Mouse (Mus musculus) natural killer cell, adult 2 months (primary cell): Measurements from ENCODE around the gene Irs1.
A peak's percentile ranks its signal among the peaks of the same experiment; 100 is the strongest.

Experiments
- DNase-seq, 2 experiments: peaks; one replicate each; pipeline ENCODE4 v3.0.0; 2022; ENCODE audit warnings: low spot score in 2 of 2

Irs1 gene

GRCm38 (mm10) chr1:82253789-82254445, 37.3 kb downstream of the Irs1 start:
- DNase-seq, result no peak

DNA sequence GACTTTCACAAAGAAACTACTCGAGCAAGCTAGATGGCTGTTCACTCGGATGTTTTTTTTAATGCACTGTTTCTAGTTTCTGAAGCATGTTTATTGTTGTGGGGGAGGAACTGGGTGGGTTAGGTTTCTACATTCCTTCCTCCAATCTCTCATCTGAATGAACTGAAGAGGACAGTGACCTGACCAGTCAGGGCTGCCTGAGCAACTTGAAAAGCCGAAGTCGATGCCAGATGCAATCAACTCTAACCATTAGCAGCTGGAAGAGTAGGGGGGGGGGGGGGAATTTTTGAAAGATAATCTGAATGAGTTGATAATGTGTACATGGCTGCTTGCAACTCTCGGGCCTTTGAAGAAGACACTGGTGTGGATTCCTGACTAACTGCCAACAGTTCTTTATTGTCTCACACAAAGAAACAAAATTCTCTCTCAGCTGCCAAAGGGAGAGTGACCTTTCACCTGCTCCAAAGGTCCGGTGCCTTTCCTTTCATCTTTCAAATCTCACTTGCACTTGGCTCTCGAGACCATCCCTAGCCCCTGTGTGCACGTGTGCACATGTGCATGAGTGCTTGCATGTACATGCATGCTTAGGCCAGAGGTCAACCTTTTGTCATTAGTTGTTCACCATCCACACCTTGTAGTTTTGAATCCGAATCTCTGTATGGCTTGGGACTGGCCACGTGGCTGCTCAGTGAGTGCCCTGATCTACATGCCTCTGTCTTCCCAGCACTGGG, 43.8 kb downstream of the Irs1 start:
- DNase-seq, result no peak

DNA sequence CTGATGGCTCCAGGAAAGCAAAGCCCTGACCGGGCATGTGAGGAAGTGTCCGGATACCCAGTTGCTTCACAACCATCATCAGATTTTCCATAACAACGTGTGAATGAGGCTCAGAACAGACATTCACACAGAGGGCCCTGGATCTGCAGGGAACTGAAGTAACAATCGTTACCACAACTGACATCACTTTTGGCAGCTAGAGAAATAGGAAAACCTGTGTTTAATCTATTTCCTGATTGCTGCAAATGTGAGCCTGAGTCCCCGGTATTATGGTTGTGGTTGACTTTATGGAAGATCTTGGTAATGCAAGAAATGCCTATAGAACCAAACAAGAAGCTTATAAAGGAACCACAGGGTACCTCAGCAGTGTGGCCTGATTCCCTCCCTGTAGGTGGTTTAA, 46.2 kb downstream of the Irs1 start:
- no peak for DNase-seq

DNA sequence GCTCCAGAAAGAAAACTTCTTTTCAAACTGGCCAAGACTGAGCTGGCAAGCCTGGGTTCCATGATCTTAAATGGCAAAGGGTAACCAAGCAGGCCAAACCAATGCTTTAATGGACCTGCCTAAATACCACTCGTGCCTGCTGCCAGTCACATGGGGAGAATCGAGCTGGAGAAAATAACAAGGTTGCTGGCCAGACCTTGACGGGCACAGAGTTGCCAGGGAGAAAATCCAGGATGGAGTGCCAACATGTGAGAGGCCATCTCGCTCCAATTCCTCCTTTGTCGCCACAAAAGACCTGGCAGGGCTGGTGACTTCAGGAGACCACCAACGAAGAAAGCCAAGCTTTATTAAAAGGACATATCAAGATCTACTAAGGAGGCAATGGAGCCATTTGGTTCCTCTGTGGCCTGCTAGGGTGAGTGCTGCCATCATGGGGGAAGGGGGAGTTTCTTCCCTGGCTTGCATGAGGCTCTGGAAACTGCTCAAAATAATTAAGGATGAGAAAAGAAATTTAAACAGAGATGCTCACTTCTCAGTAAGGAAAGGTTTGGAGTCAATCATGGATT, 47.9 kb downstream of the Irs1 start:
- DNase-seq, result no peak

GRCm38 (mm10) chr1:82239409-82240201, 51.6 kb downstream of the Irs1 start:
- DNase-seq, result no peak

- DNase-seq, result no peak
Measured at GRCm38 (mm10) chr1:82238245-82238644, 53.0 kb downstream of the Irs1 start.

GRCm38 (mm10) chr1:82235455-82236104, 55.6 kb downstream of the Irs1 start:
- DNase-seq, result peak in 1 of 2 experiments; percentile 1

GRCm38 (mm10) chr1:82234616-82235015, 56.6 kb downstream of the Irs1 start:
- DNase-seq, result no peak

DNA sequence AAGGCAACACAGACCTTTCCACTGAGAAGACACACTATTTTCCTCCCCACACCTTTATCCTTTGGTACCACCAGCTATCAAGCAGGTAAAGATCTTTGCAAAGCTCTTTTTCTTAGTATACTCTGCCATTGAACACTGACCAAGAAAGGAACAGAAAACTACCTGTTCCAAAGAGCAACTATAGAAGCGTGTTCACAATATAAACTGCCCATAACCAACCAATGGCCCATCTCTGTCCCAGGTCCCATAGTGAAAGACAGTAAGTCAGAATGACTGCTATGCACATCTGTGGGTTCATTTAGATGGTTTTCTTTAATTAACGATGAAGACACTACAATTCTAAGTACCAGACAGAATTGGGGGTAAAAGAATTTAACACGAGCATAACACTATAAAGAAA, 58.4 kb downstream of the Irs1 start, which contains the start of gene Gm9747:
Gm9747 (plus strand) TSS at position 301 of the 400 bp plus-strand sequence.
- no peak for DNase-seq

DNA sequence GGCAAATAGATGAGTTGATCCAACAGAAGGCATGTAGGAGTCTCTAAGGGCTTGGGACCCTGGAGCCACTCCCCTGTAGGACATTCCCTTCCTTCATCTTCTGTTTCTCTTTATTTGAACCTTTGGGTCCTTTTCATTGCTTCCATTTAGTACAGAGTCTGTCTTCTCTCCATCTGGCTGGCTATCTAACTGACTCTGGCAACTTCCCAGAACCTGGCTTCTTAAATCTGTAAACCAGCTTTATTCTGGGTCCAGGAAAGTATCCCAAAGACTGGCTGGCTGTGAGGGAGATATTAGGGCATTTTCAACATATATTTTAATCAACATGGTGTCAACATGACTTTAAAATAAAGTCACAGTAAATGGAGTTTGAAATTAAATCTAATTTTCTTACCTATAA, 62.4 kb downstream of the Irs1 start:
- DNase-seq, result no peak

DNA sequence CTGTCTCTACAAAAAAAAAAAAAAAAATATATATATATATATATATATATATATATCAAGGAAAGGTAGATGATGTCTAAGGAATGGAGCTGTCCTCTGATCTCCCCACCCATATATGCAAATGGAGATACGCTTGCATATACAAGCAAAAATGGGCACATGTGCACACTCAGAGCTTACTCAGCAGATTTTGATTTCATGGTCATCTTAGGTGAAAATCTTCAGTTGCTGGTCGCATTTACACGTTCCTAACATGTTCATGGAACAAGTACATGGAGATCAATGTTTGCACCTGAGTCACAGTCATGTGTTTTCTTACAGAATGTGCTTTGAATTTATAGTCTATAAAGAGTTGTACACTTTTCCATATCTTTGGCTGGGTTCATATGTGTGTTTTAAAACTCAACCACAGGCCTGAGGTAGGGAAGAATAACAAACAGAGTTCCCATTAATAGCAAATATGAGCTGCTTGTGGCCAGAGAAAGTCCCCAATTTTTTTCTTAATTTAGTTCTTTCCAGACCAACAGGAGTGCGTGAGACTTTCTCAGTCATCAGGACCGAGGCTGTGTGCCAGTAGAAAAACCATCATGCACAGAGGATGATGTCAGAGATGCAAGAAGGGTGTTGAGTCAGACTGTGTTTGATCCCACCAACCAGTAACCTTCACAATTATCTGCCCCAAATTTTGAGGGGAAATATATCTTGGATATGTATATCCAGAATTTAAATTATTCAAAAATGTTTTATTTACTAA, 68.0 kb downstream of the Irs1 start:
- DNase-seq, result no peak

GRCm38 (mm10) chr1:82221462-82221861, 69.8 kb downstream of the Irs1 start:
- no peak for DNase-seq

GRCm38 (mm10) chr1:82220673-82221396, 70.4 kb downstream of the Irs1 start:
- no peak for DNase-seq

DNA sequence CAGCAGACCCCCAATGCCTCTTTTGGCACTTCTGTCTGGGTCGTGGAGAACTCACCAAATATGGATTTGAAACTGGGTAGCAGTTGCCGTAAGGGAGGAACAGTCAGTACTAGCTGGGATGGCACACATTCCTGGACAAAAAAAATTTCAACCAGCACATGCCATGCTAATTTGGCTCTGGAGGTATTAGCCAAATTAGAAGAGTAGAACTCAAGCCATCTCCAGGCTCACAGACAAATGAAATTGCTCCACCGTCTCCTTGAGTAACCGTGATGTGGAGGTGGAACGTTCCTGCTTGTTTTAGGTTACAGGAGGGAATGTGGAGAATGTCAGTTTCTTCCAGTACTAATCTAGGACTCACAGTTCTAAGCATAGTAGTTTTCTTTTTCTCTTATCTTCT, 83.7 kb downstream of the Irs1 start:
- DNase-seq, result no peak

- DNase-seq, result no peak
Measured at GRCm38 (mm10) chr1:82200636-82201035, 90.6 kb downstream of the Irs1 start.

DNA sequence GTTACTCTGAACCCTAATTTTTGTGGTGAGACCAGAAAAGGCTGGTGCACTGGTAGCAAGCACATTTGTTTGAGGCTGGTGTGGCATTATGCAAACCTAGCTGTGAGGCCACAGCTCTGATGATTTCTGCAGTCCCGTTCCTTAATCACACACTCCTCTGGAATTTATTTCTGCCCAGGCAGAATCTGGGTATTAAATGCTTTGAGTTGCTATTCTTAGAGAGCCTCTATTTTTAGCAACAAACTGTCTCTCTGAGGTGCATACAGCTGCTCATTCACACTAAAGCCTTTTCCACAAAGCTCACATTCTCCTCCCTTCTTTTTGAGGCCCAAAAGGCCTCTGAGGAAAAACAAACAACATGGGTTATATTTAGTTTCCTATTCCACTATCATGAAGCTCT, 91.3 kb downstream of the Irs1 start:
- DNase-seq, result no peak

GRCm38 (mm10) chr1:82191579-82191978, 99.6 kb downstream of the Irs1 start:
- DNase-seq, result no peak

- DNase-seq, result no peak
Measured at GRCm38 (mm10) chr1:82189516-82189915, 101.7 kb downstream of the Irs1 start.

DNA sequence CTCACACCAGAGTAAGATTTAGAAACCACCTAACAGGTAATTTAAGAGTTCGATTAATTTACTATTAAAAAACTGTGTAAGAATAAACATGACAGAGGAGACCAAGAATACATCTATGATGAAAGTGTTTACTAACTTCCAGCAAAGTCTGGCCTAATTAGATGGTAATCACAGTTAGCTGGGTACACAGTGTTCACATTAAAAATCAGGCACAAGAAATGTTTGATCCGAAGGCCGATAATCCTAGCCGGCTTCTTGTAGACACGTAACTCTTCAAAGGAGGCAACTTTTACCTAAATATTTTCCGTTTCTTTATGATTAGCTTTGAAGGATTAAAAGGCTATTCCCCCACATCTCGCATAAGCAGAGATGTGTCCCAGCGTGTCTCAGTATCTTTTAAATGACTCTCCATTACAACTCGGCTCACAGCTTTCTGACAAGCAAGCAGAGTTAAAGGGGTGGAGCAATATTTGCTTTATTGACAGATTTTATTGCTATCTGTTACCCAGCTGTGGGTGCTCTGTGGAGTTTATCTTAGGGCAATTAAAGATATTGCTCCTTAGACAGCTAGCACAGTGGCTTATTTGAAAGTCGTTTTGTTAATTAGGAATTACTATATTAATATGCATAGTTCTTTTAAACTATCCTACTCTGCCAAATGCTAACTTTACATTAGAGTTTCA, 102.5 kb downstream of the Irs1 start:
- no peak for DNase-seq
